Mouse (Mus musculus): ENCODE data around the gene Iars2.

- TF ChIP-seq CTCF (IDR thresholded peaks at IDR 0.05): no peak
- no peak for TF ChIP-seq EP300 (IDR thresholded peaks at IDR 0.05)
These were observed 86.2 kb downstream of the Iars2 start for GRCm38 (mm10) chr1:185243013-185243412.
